Mouse (Mus musculus) cerebellum, adult 2 months (tissue): ENCODE results near the gene Col17a1.

Experiments
- CTCF ChIP-seq: fragments of 200-500 bp; IDR thresholded peaks from 2 replicates; pipeline ENCODE4 v1.5.1; 2011; ENCODE audit warnings: low read depth, mild to moderate bottlenecking, control low read depth, low read length, moderate library complexity, borderline replicate concordance; ENCODE audit not compliant: insufficient read depth
- POLR2A ChIP-seq: fragments of 200-500 bp; IDR thresholded peaks from 2 replicates; pipeline ENCODE4 v1.6.1; 2011; ENCODE audit warnings: low read length, control low read depth, borderline replicate concordance; ENCODE audit not compliant: insufficient read depth

- TF ChIP-seq CTCF: no peak
- no peak for TF ChIP-seq POLR2A
Measured at GRCm38 (mm10) chr19:47724903-47725302, 33.0 kb upstream of the Col17a1 start.
